Mouse (Mus musculus) CD4-positive, CD25-positive, alpha-beta regulatory T cell, adult 2 months (primary cell): ENCODE data around the gene Insr.
A peak's percentile ranks its signal among the peaks of the same experiment; 100 is the strongest.
"Not testable (repeated sequence)": the region's sequence is repeated elsewhere in the genome, so short reads cannot be mapped to it uniquely, and the experiment has no call there.

Experiments used
- DNase-seq: peaks from one replicate; pipeline ENCODE4 v3.0.0-alpha.2; 2012; ENCODE audit warnings: low read depth, low spot score

The Insr gene

DNA sequence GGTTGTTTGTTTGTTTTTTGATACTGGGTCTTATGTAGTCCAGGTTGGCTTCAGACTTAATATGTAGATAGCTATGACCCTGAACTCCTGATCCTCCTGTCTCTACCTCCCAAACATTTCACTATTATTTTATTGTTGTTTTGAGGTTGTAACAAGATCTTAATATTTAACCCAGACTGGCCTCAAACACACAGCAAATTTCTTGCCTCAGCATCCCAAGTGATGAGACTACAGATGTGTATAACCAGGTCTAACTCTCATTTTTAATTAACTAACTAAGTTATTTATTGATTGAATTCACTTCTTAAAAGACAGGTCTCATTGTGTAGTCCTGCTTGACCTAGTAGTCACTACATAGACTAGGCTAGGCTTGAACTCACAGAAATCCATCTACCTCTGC lies 88.4 kb downstream of the Insr start:
- no peak for DNase-seq

DNA sequence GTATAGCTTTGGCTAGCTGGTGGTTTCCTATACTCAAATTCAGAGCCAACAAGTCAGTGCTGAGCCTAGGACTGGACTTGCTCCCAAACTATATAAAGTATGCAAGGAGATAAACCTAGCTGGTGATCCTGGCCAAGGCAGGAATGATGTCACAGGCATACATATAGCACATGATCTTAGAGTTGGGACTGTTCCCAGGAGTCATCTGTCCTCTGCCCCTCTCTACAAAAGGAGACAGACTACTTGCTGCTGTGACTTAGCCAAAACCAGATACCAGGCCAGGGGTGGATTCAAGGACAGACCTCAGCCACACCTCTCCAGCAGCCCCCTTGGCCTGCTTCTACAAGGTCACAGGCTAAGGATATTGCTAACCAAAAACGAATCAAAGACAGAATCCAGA lies 92.0 kb downstream of the Insr start:
- DNase-seq, result no peak

DNA sequence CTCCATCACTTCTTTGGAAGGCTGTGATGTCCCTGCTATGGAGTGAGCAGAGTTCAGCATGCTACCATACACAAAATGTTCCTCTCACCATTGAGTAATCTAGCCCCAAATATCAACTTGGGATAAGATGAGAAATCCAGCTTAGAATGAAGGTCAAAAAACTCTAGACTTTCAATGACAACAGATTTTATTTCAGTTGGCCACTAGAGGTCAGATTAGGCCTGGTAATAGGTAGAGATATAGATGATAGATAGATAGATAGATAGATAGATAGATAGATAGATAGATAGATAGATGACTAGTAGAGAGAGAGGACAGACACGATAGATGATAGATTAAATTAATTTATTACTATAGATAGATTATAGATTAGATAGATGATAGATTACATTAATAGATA lies 99.5 kb downstream of the Insr start:
- DNase-seq, result peak; percentile 47

DNA sequence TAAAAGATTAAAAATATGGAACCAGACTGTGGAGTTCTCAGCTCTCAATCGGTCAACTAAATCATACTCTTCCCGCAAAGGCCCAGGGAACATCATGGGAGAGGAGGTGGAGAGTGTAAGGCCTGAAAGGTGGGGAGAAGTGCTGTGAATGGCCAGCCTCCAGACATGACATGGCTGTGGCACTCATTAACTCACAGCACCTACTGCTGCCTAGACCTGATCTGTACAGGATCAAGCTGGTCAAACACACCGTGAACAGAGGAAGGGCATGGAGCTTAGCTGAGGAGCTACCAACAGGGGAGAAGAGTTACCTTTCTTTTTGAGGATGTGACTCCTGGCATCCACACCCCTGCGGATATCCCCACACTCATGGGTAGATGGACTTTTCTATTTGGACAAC lies 102.0 kb downstream of the Insr start:
- no peak for DNase-seq

DNA sequence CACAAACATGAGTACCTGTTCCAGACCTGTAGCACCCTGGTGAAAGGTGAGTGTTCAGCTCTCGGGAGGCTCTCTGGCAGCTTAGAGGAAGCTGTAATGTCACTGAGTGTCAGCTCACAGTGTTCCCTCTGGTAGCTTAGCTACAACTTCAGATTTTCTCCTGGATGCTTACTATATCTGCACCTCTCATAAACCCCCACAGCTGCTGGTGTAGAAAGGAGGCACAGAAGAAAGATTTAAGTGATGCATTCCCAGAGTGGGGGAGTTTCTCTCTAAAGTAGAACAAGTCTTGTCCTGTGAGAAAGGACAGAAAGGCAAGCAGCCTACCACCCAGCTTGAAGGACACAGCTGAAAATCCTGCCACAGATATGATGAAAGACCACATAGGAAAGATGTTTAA lies 107.2 kb downstream of the Insr start:
- DNase-seq, result no peak

DNA sequence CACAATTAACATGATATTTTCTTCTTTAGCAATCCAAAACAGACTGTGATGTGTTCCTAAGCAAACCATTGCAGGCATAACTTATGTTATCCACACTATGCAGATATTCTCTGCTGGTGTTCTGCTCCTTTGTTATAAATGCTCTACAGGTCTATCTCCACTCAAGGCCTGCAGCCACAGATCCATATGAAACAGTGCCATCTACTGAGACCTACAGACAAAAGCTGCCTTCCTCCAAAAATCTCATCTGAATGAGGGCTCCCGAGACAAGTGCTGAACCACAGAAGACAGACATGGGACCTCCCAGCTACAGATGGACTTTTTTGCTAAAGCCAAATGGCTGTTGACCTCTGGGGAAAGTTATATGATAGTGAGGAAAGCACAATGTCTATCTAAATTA lies 132.9 kb downstream of the Insr start:
- DNase-seq, result no peak

DNA sequence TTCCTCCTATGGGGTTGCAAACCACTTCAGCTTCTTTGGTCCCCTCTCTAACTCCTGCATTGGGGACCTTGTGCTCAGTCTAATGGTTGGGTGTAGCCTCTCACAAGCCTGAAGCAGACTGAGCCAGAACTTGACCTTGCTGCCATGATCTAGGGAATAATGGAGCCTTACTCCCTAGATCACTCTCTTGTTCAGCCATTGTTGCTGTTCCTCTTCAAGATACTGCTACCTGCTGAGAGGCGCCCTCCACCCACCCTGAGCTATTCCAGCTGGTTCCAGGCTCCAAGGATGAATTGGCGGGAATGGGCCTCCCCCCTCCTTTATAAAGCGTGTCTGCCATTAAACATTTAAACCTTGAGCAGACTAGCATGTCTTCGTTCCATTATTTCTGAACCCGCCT lies 179.0 kb downstream of the Insr start:
- DNase-seq, result not testable (repeated sequence)
